Mouse (Mus musculus) ES-E14 (cell line): ENCODE measurements at regions not wholly inside any gene's neighbourhood (a gene's known extent, or its start where the extent isn't known, plus 50 kb on each side); places are given as distances from the start of the nearest gene placed in this dataset.

ENCODE experiments used
- CHD2 ChIP-seq: IDR thresholded peaks from 2 replicates; pipeline ENCODE4 v1.6.1; 2014; ENCODE audit warnings: mild to moderate bottlenecking, low read depth, low read length, inconsistent platforms
- ZNF384 ChIP-seq: IDR thresholded peaks from 2 replicates; pipeline ENCODE4 v1.6.1; 2012; ENCODE audit warnings: low read depth, low read length, inconsistent platforms

DNA sequence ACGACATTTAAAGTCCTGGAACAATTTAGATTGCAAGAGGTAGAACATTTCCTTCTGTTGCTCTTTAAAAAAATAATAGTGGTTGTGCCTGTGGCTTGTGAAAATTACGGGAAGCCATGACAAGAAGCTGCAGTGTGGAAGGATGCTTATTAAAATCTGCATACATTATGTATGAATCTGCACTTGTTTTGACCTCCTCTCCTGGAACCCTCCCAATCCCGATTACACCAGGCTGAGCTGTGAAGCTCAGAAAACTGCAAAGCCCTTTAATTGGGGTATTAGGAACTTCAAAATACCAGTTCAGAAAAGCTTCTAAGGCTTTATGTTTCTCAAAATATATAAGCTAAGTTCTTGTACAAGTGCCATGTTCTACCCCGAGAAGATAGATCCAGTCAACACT is 171.8 kb downstream of the Fam76b start:
- TF ChIP-seq CHD2 (no peak), ZNF384 (no peak)
